Mouse (Mus musculus) layer of hippocampus, postnatal 36 days (tissue): ENCODE results near the gene Snrpd2. TPM values are rescaled to one million over a fixed set of nuclear protein-coding genes. Genes with fewer than 3 reads are reported as not detected.

Source experiments
- DNase-seq, 2 experiments: peaks; one replicate each; pipeline ENCODE4 v3.0.0; 2022
- total RNA-seq, 2 experiments: library from RNA; stranded (reverse); gene quantifications; 2 replicates each; pipeline ENCODE4 v1.2.3; 2021

Snrpd2 gene
- 10 to 100 TPM; 79.1 to 79.2 TPM for total RNA-seq

GRCm38 (mm10) chr7:19149626-19150025 is at the start of gene Snrpd2:
Gene Snrpd2 (plus strand): TSS chr7:19149722.
- peak; percentile 93 for DNase-seq

DNA sequence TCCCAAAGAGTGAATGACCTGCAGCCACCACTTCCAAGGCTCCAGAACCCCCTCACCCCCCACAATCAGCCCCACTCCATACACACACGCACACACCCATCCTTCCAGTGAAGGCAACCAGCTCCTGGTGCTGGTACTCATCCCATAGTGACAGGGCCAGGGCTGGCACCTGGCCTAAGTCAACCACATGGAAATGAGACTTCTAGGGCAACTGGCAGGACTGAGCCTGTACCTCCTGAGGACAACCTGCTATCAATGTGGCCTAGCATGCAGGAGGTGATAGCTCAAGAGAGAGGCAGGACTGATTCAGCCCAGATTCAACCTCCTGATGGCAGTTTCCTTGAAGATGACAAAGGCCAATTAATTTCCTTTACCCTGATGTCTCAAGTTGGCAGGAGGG is 49.2 kb upstream of the Snrpd2 start:
- no peak for DNase-seq

GRCm38 (mm10) chr7:19103741-19104140 is 45.8 kb upstream of the Snrpd2 start:
- no peak for DNase-seq

GRCm38 (mm10) chr7:19104486-19104885 is 45.0 kb upstream of the Snrpd2 start:
- DNase-seq: no peak

DNA sequence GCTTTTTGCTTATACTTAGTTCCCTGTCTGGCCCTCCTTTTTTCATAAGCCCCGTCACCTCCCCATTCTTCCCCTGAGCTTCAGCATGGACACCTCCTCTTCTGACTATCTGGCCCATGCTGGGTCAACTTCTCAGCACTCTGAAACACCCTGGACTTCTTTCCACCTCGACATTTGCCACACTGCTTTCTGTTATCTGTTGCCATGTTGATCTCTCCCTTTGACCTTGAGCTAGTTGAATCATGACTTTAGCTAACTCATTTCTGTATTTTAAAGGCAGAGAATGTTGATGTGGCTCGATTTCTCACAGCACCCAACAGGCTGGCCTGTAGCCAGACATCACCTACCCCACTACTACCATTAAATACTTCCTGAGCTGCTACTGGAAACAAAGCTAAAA is 42.1 kb upstream of the Snrpd2 start:
- no peak for DNase-seq

GRCm38 (mm10) chr7:19109565-19109964 is 40.0 kb upstream of the Snrpd2 start:
- DNase-seq: no peak

- peak; percentile 40 to 50 for DNase-seq
Observed at GRCm38 (mm10) chr7:19118028-19118771, 31.3 kb upstream of the Snrpd2 start, which contains the start of gene Gm4969. Gene Gm4969 (minus strand): TSS chr7:19118368.

GRCm38 (mm10) chr7:19119083-19119482 is 30.4 kb upstream of the Snrpd2 start:
- DNase-seq: no peak

- peak; percentile 93 for DNase-seq
Observed at GRCm38 (mm10) chr7:19119631-19120429, 29.7 kb upstream of the Snrpd2 start, which contains the start of gene Fbxo46. Gene Fbxo46 (plus strand): TSS chr7:19119859.

GRCm38 (mm10) chr7:19121686-19122085 is 27.8 kb upstream of the Snrpd2 start:
- no peak for DNase-seq

- DNase-seq: no peak
Observed at GRCm38 (mm10) chr7:19124713-19125112, 24.8 kb upstream of the Snrpd2 start.

DNA sequence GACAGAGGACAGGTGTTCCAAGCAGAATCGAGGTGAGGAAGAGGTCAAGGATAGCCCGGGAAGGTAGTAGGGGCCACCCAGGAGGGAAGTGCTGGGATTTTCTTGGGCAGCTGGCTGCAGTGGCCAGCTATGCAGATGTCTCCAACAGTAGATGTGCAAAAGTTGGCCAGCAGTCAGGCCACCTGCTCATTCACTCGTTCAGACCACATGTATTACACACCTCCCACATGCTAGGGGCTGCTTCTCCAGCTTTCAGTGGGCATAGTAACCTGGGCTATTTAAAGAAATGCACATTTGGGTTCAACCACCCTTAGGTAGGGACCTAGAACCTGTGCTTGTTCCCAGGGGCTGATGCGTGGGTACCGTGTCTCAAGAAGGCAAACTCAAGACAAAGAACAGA is 21.8 kb upstream of the Snrpd2 start:
- no peak for DNase-seq

GRCm38 (mm10) chr7:19129396-19129795 is 20.1 kb upstream of the Snrpd2 start:
- no peak for DNase-seq

DNA sequence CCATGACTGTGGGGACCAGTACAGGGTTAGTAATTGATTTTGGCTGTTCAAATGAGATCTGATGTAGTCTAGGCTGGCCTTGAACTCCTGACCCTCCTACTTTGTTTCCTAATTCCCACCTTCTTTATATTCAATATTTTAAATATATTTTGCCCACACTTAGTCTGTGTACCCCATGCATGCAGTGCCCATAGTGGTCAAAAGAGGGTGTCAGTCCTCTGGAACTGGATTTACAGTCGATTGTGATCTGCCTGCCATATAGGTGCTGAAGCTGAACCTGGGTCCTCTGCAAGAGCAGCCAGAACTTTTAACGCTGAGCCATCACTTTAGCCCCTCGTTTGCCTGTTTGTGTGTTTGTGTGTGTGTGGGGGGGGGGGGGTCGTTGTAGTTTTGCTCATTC is 18.9 kb upstream of the Snrpd2 start:
- DNase-seq: no peak

- DNase-seq: peak; percentile 96 to 97
Observed at GRCm38 (mm10) chr7:19131324-19131848, 18.1 kb upstream of the Snrpd2 start.

DNA sequence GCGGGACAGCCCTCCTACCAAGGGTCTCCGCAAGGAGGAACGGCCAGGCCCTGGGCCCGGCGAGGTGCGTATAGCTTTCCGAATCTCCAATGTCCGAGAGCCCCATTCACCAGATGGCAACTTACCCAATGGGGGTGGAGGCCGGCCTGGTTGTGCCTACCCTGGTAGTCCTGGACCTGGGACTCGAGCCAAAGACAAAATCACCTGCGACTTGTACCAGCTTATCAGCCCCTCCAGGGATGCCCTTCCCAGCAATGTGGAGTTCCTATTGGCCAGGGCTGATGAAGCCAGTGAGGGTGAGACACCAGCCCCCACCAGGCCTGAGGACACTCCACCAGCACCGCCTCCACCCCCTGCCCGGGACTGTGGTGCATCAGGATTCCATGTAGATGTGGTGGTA is 13.4 kb upstream of the Snrpd2 start:
- no peak for DNase-seq

- DNase-seq: peak in 1 of 2 experiments; percentile 36
Observed at GRCm38 (mm10) chr7:19136673-19137334, 12.7 kb upstream of the Snrpd2 start.

GRCm38 (mm10) chr7:19137380-19137779 is 12.1 kb upstream of the Snrpd2 start:
- peak; percentile 40 to 60 for DNase-seq

GRCm38 (mm10) chr7:19146793-19147192 is 2.7 kb upstream of the Snrpd2 start:
- DNase-seq: no peak

DNA sequence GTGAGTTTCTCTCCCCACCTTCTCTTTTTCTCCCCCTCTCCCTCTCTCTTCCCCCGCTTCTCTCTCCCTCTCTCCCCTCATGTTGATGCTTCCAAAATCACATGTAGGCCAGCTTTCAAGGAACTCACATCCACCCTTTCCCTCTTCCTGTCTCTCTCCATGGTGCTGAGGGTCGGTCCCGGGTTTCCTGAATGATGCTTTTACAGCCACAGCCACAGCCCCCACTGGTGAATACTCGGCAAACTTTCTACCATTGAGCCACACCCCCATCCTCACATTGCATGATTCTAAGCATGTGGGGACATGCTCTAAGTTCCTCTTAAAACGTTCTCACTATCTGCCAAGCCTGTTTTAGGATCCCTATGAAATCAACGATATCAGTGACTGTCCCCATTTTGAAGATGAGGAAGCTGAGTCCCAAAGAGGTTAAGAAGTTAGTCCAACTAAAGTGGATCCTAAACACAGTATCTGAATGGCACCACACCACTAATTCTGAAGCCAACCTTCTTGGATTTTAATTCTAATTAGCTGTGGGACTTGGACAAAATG is 2.0 kb upstream of the Snrpd2 start:
- no peak for DNase-seq

GRCm38 (mm10) chr7:19148180-19148874 is 1.2 kb upstream of the Snrpd2 start:
- no peak for DNase-seq
